ENCODE assay signal across 8 mouse cellular contexts in genomic region chr3:58691997-58692721, GRCm38 (mm10). TPM values are rescaled to one million over a fixed set of nuclear protein-coding genes. Genes with fewer than 3 reads are reported as not detected.
A peak's percentile ranks its signal among the peaks of the same experiment; 100 is the strongest.
DNase-seq lines count a peak whose midpoint lies in the region; ATAC-seq lines count a peak whose summit lies in the region.

Siah2 (minus strand) TSS chr3:58692400.

- H3K27ac ChIP-seq in forebrain, embryonic 10.5 days, result peak within 1 kb of the TSS; percentile 85
- H3K27ac ChIP-seq in heart, embryonic 14.5 days (replicated peaks in 1 of 2; ENCODE audit: control insufficient read depth in 1 of 2, insufficient read depth in 1 of 2, low read depth in 2 of 2, low read length in 2 of 2), result peak within 1 kb of the TSS; percentile 89 to 93
- H3K27ac ChIP-seq in liver, embryonic 12.5 days, result peak within 1 kb of the TSS; percentile 72

- H3K4me2 ChIP-seq in heart, embryonic 14.5 days (ENCODE audit: low read length), result peak within 1 kb of the TSS; percentile 89
- H3K4me2 ChIP-seq in liver, embryonic 12.5 days, result peak within 1 kb of the TSS; percentile 97

- H3K27me3 ChIP-seq in forebrain, embryonic 10.5 days (ENCODE audit: poor library complexity, severe bottlenecking), result peaks cover 64% of the 10 kb centered on the region
- no peaks in the 10 kb centered on the region for H3K27me3 ChIP-seq in heart, embryonic 14.5 days (ENCODE audit: control insufficient read depth, insufficient read depth, low read length)
- peaks cover 46% of the 10 kb centered on the region for H3K27me3 ChIP-seq in liver, embryonic 12.5 days (replicated peaks)
- no peaks in the 10 kb centered on the region for H3K27me3 ChIP-seq in splenic B cell, adult 2 months (ENCODE audit: control insufficient read depth, insufficient read depth, low read length, poor library complexity, severe bottlenecking)

- WGBS in forebrain, embryonic 10.5 days, result 1% methylated on average over 87 of the region's 87 CpGs
- under 1% methylated on average over 85 of the region's 87 CpGs for WGBS in heart, embryonic 14.5 days
- WGBS in liver, embryonic 12.5 days (ENCODE audit: insufficient replicate concordance), result under 1% methylated on average over 81 of the region's 87 CpGs

- H3K4me1 ChIP-seq in forebrain, embryonic 10.5 days, result peaks cover 40% of the 10 kb centered on the region
- peaks cover 4 to 17% of the 10 kb centered on the region in 2 experiments for H3K4me1 ChIP-seq in heart, embryonic 14.5 days (ENCODE audit: control insufficient read depth in 2 of 2, insufficient read depth in 2 of 2, low read length in 2 of 2)
- H3K4me1 ChIP-seq in liver, embryonic 12.5 days, result peaks cover 26% of the 10 kb centered on the region

- no peaks in the 10 kb centered on the region for H3K9me3 ChIP-seq in forebrain, embryonic 10.5 days
- H3K9me3 ChIP-seq in heart, embryonic 14.5 days (ENCODE audit: control insufficient read depth, low read length), result no peaks in the 10 kb centered on the region
- H3K9me3 ChIP-seq in liver, embryonic 12.5 days (replicated peaks), result no peaks in the 10 kb centered on the region

- H3K9ac ChIP-seq in heart, embryonic 14.5 days (ENCODE audit: low read length), result peak within 1 kb of the TSS; percentile 93
- H3K9ac ChIP-seq in liver, embryonic 12.5 days, result peak within 1 kb of the TSS; percentile 82

- H3K36me3 ChIP-seq in forebrain, embryonic 10.5 days (replicated peaks), result no peaks in the 10 kb centered on the region
- H3K36me3 ChIP-seq in heart, embryonic 14.5 days (ENCODE audit: control insufficient read depth, insufficient read depth, low read length), result no peaks in the 10 kb centered on the region
- H3K36me3 ChIP-seq in liver, embryonic 12.5 days, result 0 out of 2 replicates have a peak, but pooled peaks cover 3% of the 10 kb centered on the region
- H3K36me3 ChIP-seq in splenic B cell, adult 2 months (ENCODE audit: control insufficient read depth, insufficient read depth, low read length, poor library complexity, severe bottlenecking), result no peaks in the 10 kb centered on the region

- H3K4me3 ChIP-seq in forebrain, embryonic 10.5 days, result peak within 1 kb of the TSS; percentile 78
- peak within 1 kb of the TSS; percentile 87 for H3K4me3 ChIP-seq in heart, embryonic 14.5 days (ENCODE audit: control insufficient read depth in 1 of 2, insufficient read depth in 1 of 2, low read depth in 1 of 2, low read length in 2 of 2)
- H3K4me3 ChIP-seq in liver, embryonic 12.5 days, result peak within 1 kb of the TSS; percentile 75

- peak; percentile 89 for ATAC-seq in heart, embryonic 14.5 days (ENCODE audit: insufficient number of reproducible peaks, insufficient read depth, low FRiP score, low read depth)
- peak; percentile 83 for ATAC-seq in liver, embryonic 12.5 days

- peak; percentile 86 to 88 for DNase-seq in CD8-positive naive resting alpha-beta T cell, adult 2 months (ENCODE audit: low read depth in 2 of 2, low spot score in 2 of 2)
- DNase-seq in c-Kit-positive CD71-negative TER-119-negative erythroid progenitor cells, embryonic 14.5 days (ENCODE audit: low read depth), result peak; percentile 70
- DNase-seq in forebrain, embryonic 10.5 days (ENCODE audit: extremely low spot score, low spot score), result peak; percentile 86
- DNase-seq in kidney, postnatal 14 days, result peak; percentile 94
- peak; percentile 94 for DNase-seq in naive thymus-derived CD4-positive, alpha-beta T cell, adult 2 months (ENCODE audit: low read depth)
- DNase-seq in splenic B cell, adult 2 months (ENCODE audit: low read depth, low spot score), result peak; percentile 96

RNA-seq across cellular contexts. Expression of gene Siah2, which starts in this region (rescaled TPM):
- polyA plus RNA-seq in forebrain, embryonic 10.5 days (2016; fragmentation: Nextera tagmentation; extraction: Ambion mirVana), result 2.0 and 2.7 TPM in 2 replicates
- polyA plus RNA-seq in heart, embryonic 14.5 days (2014; fragmentation: Nextera tagmentation; extraction: Ambion mirVana), result 8.0 and 8.4 TPM in 2 replicates
- polyA plus RNA-seq in liver, embryonic 12.5 days (2016; fragmentation: Nextera tagmentation; extraction: Ambion mirVana), result 5.6 TPM in 2 replicates

Comparison
In these comparisons a context has a peak if more than half of its experiments do, and no peak if none do; other contexts are left out.
1. Peak in every context shown above with its lines: DNase-seq, ATAC-seq, H3K4me3 ChIP-seq and H3K27ac ChIP-seq.